Mouse (Mus musculus): ENCODE measurements around the gene Aen. TPM values are rescaled to one million over a fixed set of nuclear protein-coding genes. Genes with fewer than 3 reads are reported as not detected.

The Aen gene
- polyA plus RNA-seq, 1 experiment from 2014 or later: 48.9 TPM

DNA sequence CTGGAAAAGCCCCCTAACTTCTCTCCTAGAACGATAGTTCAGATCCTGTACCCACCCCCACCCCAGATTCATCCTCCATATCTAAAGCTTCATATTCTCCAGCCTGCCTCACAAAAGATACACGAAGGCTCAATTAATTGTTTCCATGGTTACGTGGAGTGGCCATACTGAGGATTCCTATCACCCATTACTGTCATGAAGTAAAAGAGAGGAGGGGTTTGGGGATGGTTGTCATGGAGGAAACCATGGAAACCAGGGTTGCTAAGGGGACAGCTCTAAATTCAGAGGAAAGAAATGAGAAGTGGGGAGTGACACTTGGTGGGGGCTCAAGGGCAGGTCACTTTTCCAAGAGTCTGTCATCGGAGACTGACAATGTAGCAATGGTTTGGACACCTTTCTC is 9.2 kb upstream of the Aen start:
- Histone ChIP-seq H3K27ac (ENCODE audit: low read depth, low read length) (peak overlapping the region; percentile 40), H3K9me3 (ENCODE audit: control insufficient read depth, low read length) (no peaks in the 10 kb centered on the region), H3K4me1 (ENCODE audit: control insufficient read depth, insufficient read depth, low read length) (peaks cover 47% of the 10 kb centered on the region), H3K27me3 (ENCODE audit: control insufficient read depth, insufficient read depth, low read length) (peaks cover 2% of the 10 kb centered on the region; the same call in 1 of the 2 replicates), H3K9ac (ENCODE audit: low read length) (no peak overlapping the region), H3K4me3 (ENCODE audit: low read depth, low read length) (peak overlapping the region; percentile 9; the same call in 1 of the 2 replicates), H3K4me2 (peak overlapping the region; percentile 30; the same call in 1 of the 2 replicates), H3K36me3 (ENCODE audit: control insufficient read depth, insufficient read depth, low read length) (no peaks in the 10 kb centered on the region)
- DNase-seq (ENCODE audit: low spot score, missing footprints): peak; percentile 89
- 21% methylated on average over 4 of the region's 4 CpGs for WGBS
- ATAC-seq (ENCODE audit: low FRiP score): no peak

DNA sequence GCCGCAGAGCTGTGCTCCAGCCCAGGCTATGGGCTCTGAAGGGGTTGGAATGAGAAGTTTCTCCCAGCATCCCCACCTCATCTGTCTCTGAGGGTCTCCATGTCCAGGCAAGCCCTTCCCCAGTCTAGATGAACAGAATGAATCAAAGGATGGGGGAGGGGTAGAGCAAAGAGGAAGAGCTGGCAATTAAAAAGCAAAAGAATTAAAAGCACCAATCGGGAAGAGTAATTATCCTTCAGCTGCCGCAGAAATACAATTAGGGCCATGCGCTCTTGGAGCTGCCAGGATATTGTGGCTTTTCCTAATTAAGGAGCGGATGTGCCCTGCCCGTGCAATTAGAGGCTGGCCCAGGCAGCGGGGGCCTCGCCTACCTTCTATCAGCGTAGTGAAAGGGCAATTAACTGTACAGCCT is 8.2 kb upstream of the Aen start:
- DNase-seq (ENCODE audit: low spot score, missing footprints): peak; percentile 84
- 73% methylated on average over 9 of the region's 9 CpGs for WGBS
- H3K9ac ChIP-seq (ENCODE audit: low read length): peak overlapping the region; percentile 14; the same call in 1 of the 2 replicates
- H3K4me2 ChIP-seq: 0 out of 2 replicates have a peak overlapping the region, but pooled peaks have one; percentile 2
- H3K4me1 ChIP-seq (ENCODE audit: control insufficient read depth, insufficient read depth, low read length): peaks cover 42% of the 10 kb centered on the region
- H3K27ac ChIP-seq (ENCODE audit: low read depth, low read length): peak overlapping the region; percentile 40
- H3K9me3 ChIP-seq (ENCODE audit: control insufficient read depth, low read length): no peaks in the 10 kb centered on the region
- no peaks in the 10 kb centered on the region for H3K36me3 ChIP-seq (ENCODE audit: control insufficient read depth, insufficient read depth, low read length)
- ATAC-seq (ENCODE audit: low FRiP score): no peak
- H3K4me3 ChIP-seq (ENCODE audit: low read depth, low read length): no peak overlapping the region
- peaks cover 2% of the 10 kb centered on the region; the same call in 1 of the 2 replicates for H3K27me3 ChIP-seq (ENCODE audit: control insufficient read depth, insufficient read depth, low read length)

DNA sequence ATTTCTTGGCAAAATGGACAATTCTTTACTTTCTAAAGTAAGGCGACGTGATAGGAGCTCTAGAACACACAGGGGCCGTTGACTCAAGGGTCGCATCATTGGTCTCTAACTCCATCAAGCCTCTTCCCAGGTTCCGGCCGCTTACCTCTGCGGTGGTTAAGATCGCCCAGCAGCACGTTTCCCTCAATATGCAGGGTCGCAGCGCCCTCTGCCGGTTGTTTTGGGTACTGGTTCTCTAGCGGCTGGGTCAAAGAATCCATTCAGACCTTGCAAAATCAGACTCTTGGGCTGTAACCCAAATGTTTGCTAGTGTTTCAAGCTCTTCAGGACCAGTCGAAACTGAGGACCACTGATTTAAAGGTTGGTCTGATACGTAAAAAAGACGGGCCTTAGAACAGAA is 5.0 kb upstream of the Aen start:
- no peaks in the 10 kb centered on the region for H3K9me3 ChIP-seq (ENCODE audit: control insufficient read depth, low read length)
- no peak; the same call in 1 of the 2 replicates for ATAC-seq (ENCODE audit: low FRiP score)
- WGBS: 3% methylated on average over 16 of the region's 16 CpGs

DNA sequence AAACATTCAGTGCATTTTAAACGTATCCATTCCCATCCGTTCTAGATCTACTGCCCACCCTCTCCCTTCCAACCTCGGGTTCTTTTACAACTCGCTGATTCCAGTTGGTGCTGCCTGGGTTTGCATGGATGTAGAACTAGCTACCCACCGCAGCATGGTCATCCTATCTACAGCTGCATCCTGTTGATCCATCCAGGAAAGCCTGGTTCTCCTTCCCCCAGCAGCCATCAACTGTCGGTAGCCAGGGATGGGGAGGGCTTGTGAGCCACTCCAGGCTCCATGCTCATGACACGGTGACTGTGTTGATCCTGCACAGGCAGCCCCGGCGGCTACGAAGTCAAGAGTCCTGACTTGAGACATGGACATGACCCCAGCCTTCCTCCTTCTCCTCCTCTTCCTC is 1.7 kb upstream of the Aen start:
- H3K36me3 ChIP-seq (ENCODE audit: control insufficient read depth, insufficient read depth, low read length): no peaks in the 10 kb centered on the region
- H3K27ac ChIP-seq (ENCODE audit: low read depth, low read length): no peak overlapping the region
- DNase-seq (ENCODE audit: low spot score, missing footprints) (peak; percentile 69), ATAC-seq (ENCODE audit: low FRiP score) (no peak)
- no peak overlapping the region for H3K4me2 ChIP-seq
- H3K4me3 ChIP-seq (ENCODE audit: low read depth, low read length): no peak overlapping the region
- H3K9ac ChIP-seq (ENCODE audit: low read length): no peak overlapping the region
- WGBS: 92% methylated on average over 10 of the region's 10 CpGs
- peaks cover 12% of the 10 kb centered on the region for H3K4me1 ChIP-seq (ENCODE audit: control insufficient read depth, insufficient read depth, low read length)
- H3K27me3 ChIP-seq (ENCODE audit: control insufficient read depth, insufficient read depth, low read length): no peaks in the 10 kb centered on the region
- H3K9me3 ChIP-seq (ENCODE audit: control insufficient read depth, low read length): no peaks in the 10 kb centered on the region

More for the DNA sequence above, 5.0 kb upstream of the Aen start:
- Histone ChIP-seq H3K27ac (ENCODE audit: low read depth, low read length) (no peak overlapping the region), H3K4me2 (no peak overlapping the region), H3K36me3 (ENCODE audit: control insufficient read depth, insufficient read depth, low read length) (no peaks in the 10 kb centered on the region), H3K4me1 (ENCODE audit: control insufficient read depth, insufficient read depth, low read length) (peaks cover 21% of the 10 kb centered on the region), H3K9ac (ENCODE audit: low read length) (no peak overlapping the region), H3K27me3 (ENCODE audit: control insufficient read depth, insufficient read depth, low read length) (no peaks in the 10 kb centered on the region; the same call in 1 of the 2 replicates), H3K4me3 (ENCODE audit: low read depth, low read length) (no peak overlapping the region)
- DNase-seq (ENCODE audit: low spot score, missing footprints): peak; percentile 100

DNA sequence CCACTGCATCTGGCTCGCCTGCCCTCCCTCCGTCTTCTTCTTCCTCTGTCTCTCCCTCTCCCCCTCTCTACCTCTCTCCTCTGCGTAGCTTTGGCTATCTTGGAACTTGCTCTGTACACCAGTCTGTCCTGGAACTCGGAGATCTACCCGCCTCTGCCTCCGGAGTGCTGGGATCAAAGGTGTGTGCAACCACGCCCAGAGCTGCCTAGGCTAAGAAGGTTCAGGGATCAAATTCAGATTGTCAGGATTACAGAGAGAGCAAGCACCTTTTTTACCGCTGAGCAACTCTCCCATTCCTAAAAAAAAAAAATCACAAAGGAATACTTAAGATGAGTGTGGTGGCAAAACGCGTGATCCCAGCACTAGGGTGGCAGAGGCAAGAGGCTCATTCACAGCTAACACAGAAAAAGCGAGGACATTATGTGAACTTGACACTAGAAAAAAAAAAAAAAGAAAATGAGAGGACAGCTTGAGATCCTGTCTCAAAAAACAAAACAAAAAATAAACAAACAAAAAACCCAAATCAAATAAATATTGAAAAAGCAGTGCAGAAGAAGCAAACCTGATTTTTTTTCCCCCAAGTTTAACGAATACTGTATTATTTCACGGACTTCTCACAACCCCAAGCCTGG is 517 bp upstream of the Aen start:
- Histone ChIP-seq H3K4me3 (ENCODE audit: low read depth, low read length) (peak overlapping the region; percentile 73), H3K4me2 (peak overlapping the region; percentile 96), H3K9me3 (ENCODE audit: control insufficient read depth, low read length) (no peaks in the 10 kb centered on the region), H3K27ac (ENCODE audit: low read depth, low read length) (no peak overlapping the region), H3K4me1 (ENCODE audit: control insufficient read depth, insufficient read depth, low read length) (peaks cover 12% of the 10 kb centered on the region), H3K36me3 (ENCODE audit: control insufficient read depth, insufficient read depth, low read length) (no peaks in the 10 kb centered on the region), H3K27me3 (ENCODE audit: control insufficient read depth, insufficient read depth, low read length) (no peaks in the 10 kb centered on the region), H3K9ac (ENCODE audit: low read length) (peak overlapping the region; percentile 17; the same call in 1 of the 2 replicates)
- ATAC-seq (ENCODE audit: low FRiP score): no peak
- WGBS: 58% methylated on average over 13 of the region's 13 CpGs
- DNase-seq (ENCODE audit: low spot score, missing footprints): peak; percentile 81

DNA sequence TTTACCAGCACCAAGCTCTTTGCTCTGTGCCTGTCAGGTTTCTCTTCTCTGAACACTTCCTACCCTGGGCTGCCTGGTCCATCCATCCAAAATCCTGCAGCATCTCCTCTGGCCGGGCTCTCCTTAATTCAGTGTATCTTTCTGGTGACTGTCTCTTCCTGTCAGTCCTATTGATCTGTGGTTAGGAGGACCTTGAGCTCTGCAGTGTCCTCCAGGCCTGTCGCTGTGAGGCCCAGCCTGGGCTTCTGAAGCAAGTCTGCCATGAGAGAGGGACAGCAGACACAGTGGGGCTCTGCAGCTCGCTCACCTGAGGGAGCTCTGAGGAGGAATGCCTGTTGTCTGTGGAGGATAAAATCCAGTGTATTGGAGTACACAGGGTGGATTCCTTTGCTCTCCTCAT is 1.9 kb downstream of the Aen start:
- peak; percentile 26 for DNase-seq (ENCODE audit: low spot score, missing footprints)
- no peak for ATAC-seq (ENCODE audit: low FRiP score)
- Histone ChIP-seq H3K27me3 (ENCODE audit: control insufficient read depth, insufficient read depth, low read length) (no peaks in the 10 kb centered on the region), H3K9ac (ENCODE audit: low read length) (no peak overlapping the region), H3K9me3 (ENCODE audit: control insufficient read depth, low read length) (no peaks in the 10 kb centered on the region), H3K4me2 (no peak overlapping the region), H3K4me1 (ENCODE audit: control insufficient read depth, insufficient read depth, low read length) (peaks cover 12% of the 10 kb centered on the region), H3K4me3 (ENCODE audit: low read depth, low read length) (no peak overlapping the region), H3K36me3 (ENCODE audit: control insufficient read depth, insufficient read depth, low read length) (peaks cover 3% of the 10 kb centered on the region; the same call in 1 of the 2 replicates), H3K27ac (ENCODE audit: low read depth, low read length) (no peak overlapping the region)
- 88% methylated on average over 3 of the region's 3 CpGs for WGBS

DNA sequence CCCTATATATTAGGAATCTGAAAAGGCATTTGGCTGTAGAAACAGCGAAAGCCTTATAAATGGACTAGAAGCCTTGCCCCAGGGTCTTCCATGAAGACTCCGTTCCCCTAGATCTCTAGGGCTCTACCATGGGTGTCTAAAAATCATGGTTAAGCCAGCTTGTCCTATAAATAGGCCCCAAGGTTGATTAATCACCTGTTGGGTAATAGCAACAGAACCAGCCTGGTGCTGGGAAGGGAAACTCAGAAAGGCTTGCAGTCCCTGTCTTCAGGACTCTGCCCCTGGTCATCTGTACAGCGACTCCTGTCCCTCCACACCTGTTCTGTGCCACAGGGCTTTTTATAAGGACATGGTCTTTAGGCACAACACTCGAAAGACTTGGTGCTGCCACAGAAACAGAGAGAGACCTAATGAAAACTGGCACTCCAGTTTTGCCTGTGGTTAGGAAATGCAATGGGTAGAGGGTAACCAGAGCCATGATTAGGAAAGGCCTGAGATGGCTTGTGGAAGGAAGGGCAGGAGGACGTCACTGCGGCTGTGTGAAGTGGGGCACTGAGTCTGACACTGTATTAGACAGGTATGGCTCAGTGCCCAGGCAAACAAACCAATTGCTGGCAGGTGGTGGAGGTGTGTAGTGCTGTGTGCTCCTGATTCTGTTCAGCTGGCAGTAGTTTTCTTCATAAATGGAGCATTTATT is 7.7 kb downstream of the Aen start:
- Histone ChIP-seq H3K4me2 (no peak overlapping the region), H3K4me3 (ENCODE audit: low read depth, low read length) (no peak overlapping the region), H3K36me3 (ENCODE audit: control insufficient read depth, insufficient read depth, low read length) (peaks cover 14% of the 10 kb centered on the region; the same call in 1 of the 2 replicates), H3K9ac (ENCODE audit: low read length) (no peak overlapping the region), H3K27ac (ENCODE audit: low read depth, low read length) (no peak overlapping the region), H3K27me3 (ENCODE audit: control insufficient read depth, insufficient read depth, low read length) (no peaks in the 10 kb centered on the region), H3K4me1 (ENCODE audit: control insufficient read depth, insufficient read depth, low read length) (no peaks in the 10 kb centered on the region), H3K9me3 (ENCODE audit: control insufficient read depth, low read length) (no peaks in the 10 kb centered on the region)
- 95% methylated on average over 6 of the region's 6 CpGs for WGBS
- no peak for ATAC-seq (ENCODE audit: low FRiP score)
- peak; percentile 76 for DNase-seq (ENCODE audit: low spot score, missing footprints)

DNA sequence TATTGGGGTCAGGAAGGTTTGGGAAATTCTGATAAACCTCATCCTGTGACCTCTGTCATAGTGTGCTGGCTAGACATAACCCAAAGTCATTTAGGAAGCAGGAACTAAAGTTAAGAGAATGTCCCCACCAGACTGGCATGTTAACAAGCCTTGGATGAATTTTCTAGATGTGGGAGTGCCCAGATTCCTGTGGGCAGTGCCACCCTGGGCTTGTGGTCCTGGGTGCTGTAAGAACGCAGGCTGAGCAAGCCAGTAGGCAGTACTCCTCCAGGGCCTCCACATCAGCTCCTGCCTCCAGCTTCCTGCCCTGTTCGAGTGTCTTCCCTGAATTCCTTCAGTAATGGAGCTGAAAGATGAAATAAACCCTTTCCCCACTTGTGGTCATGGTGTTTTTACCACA is 8.5 kb downstream of the Aen start:
- H3K4me3 ChIP-seq (ENCODE audit: low read depth, low read length): no peak overlapping the region
- ATAC-seq (ENCODE audit: low FRiP score): no peak
- DNase-seq (ENCODE audit: low spot score, missing footprints): peak; percentile 21
- no peaks in the 10 kb centered on the region for H3K27me3 ChIP-seq (ENCODE audit: control insufficient read depth, insufficient read depth, low read length)
- no peaks in the 10 kb centered on the region for H3K4me1 ChIP-seq (ENCODE audit: control insufficient read depth, insufficient read depth, low read length)
- H3K9me3 ChIP-seq (ENCODE audit: control insufficient read depth, low read length): no peaks in the 10 kb centered on the region
- H3K4me2 ChIP-seq: no peak overlapping the region
- peaks cover 15% of the 10 kb centered on the region; the same call in 1 of the 2 replicates for H3K36me3 ChIP-seq (ENCODE audit: control insufficient read depth, insufficient read depth, low read length)
- WGBS: 91% methylated on average over 2 of the region's 2 CpGs
- no peak overlapping the region for H3K27ac ChIP-seq (ENCODE audit: low read depth, low read length)
- H3K9ac ChIP-seq (ENCODE audit: low read length): no peak overlapping the region

DNA sequence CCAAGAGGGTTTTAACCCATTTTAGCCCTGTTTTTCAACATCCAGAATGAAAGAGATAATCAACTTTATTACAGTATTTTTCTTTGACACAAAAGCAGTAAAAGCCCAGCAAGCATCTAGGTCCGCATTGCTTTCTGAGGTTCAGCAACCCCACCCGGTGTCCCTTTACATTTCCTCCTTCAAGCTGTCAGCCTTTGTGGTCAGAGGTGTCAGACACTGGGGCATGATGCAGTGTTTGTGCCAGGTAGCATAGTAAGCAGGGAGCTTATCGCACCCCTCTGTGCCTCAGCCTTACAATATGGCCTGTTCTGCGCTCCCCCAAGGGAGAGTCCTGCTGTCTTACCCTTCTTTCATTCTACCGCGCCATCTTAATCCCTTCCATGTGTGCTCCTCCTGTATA is 13.4 kb downstream of the Aen start:
- H3K4me2 ChIP-seq: no peak overlapping the region
- ATAC-seq (ENCODE audit: low FRiP score): no peak
- H3K9ac ChIP-seq (ENCODE audit: low read length): no peak overlapping the region
- peaks cover 11% of the 10 kb centered on the region; the same call in 1 of the 2 replicates for H3K36me3 ChIP-seq (ENCODE audit: control insufficient read depth, insufficient read depth, low read length)
- WGBS: 90% methylated on average over 6 of the region's 6 CpGs
- no peak for DNase-seq (ENCODE audit: low spot score, missing footprints)
- no peak overlapping the region for H3K4me3 ChIP-seq (ENCODE audit: low read depth, low read length)
- H3K4me1 ChIP-seq (ENCODE audit: control insufficient read depth, insufficient read depth, low read length): peaks cover 12% of the 10 kb centered on the region
- H3K27ac ChIP-seq (ENCODE audit: low read depth, low read length): no peak overlapping the region
- H3K9me3 ChIP-seq (ENCODE audit: control insufficient read depth, low read length): no peaks in the 10 kb centered on the region
- H3K27me3 ChIP-seq (ENCODE audit: control insufficient read depth, insufficient read depth, low read length): no peaks in the 10 kb centered on the region
